Mouse (Mus musculus) lung, adult 2 months (tissue): ENCODE measurements around the gene Zfp688.

Experiments
- CTCF ChIP-seq: fragments of 200-500 bp; IDR thresholded peaks from 2 replicates; pipeline ENCODE4 v1.5.1; 2011; ENCODE audit warnings: mild to moderate bottlenecking, low read length, control low read depth; ENCODE audit not compliant: insufficient read depth
- POLR2A ChIP-seq: fragments of 200-500 bp; IDR thresholded peaks from 2 replicates; pipeline ENCODE4 v1.6.1; 2011; ENCODE audit warnings: low read depth, mild to moderate bottlenecking, control low read depth, low read length, borderline replicate concordance; ENCODE audit errors: extremely low read depth

DNA sequence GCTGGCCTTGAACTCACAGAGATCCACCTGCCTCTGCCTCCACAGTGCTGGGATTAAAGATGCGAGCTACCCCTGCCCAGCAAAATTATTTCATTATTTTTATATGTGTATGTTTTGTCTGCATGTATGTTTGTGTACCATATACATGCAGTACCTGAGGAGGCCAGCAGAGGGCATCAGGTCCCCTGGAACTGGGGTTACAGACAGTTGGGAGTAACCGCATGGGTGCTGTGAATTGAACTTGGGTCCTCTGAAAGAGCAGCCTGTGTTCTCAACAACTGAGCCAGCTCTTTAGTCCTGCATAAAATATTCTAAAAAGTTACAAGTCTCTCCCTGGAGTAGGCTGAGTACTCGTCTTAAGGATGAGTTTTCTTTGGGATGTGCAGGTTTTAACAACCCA is 15.9 kb upstream of the Zfp688 start:
- TF ChIP-seq POLR2A (no peak), CTCF (peak; percentile 38; the same call in 1 of the 2 replicates)
